Mouse (Mus musculus) cerebellum, postnatal 4 days (tissue): ENCODE results near the gene Aif1.

Source experiments
- DNase-seq, 2 experiments: peaks; one replicate each; pipeline ENCODE4 v3.0.0; 2022; ENCODE audit warnings: low spot score in 2 of 2, mixed read lengths in 1 of 2

Gene Aif1

GRCm38 (mm10) chr17:35175968-35176367, at the start of gene Aif1:
Aif1 (minus strand) TSS chr17:35176068.
- DNase-seq: no peak

- no peak for DNase-seq
These were observed 49.6 kb upstream of the Aif1 start for GRCm38 (mm10) chr17:35225456-35225855.

GRCm38 (mm10) chr17:35224641-35225040, 48.8 kb upstream of the Aif1 start:
- DNase-seq: no peak

GRCm38 (mm10) chr17:35222299-35222698, 46.4 kb upstream of the Aif1 start:
- DNase-seq: no peak

- no peak for DNase-seq
These were observed 44.5 kb upstream of the Aif1 start, which contains the start of gene Gm16181 for GRCm38 (mm10) chr17:35220156-35220952. Gm16181 (plus strand) TSS chr17:35220834.

- DNase-seq: no peak
These were observed 43.8 kb upstream of the Aif1 start for GRCm38 (mm10) chr17:35219601-35220041.

GRCm38 (mm10) chr17:35218516-35219193, 42.8 kb upstream of the Aif1 start:
- DNase-seq: no peak

- no peak for DNase-seq
These were observed 37.2 kb upstream of the Aif1 start for GRCm38 (mm10) chr17:35213071-35213470.

- no peak for DNase-seq
These were observed 34.7 kb upstream of the Aif1 start for GRCm38 (mm10) chr17:35210593-35210992.

GRCm38 (mm10) chr17:35209785-35210535, 34.1 kb upstream of the Aif1 start:
- DNase-seq: no peak

GRCm38 (mm10) chr17:35205380-35205769, 29.5 kb upstream of the Aif1 start:
- DNase-seq: no peak

- no peak for DNase-seq
These were observed 28.9 kb upstream of the Aif1 start, which contains the start of gene Lta for GRCm38 (mm10) chr17:35204494-35205379. Lta (minus strand) TSS chr17:35205351.

- DNase-seq: no peak
These were observed 26.6 kb upstream of the Aif1 start for GRCm38 (mm10) chr17:35202442-35202841.

- DNase-seq: no peak
These were observed 25.9 kb upstream of the Aif1 start, which contains the start of gene Tnf for GRCm38 (mm10) chr17:35201787-35202186. Tnf (minus strand) TSS chr17:35202007.

- DNase-seq: no peak
These were observed 25.3 kb upstream of the Aif1 start for GRCm38 (mm10) chr17:35201128-35201527.

- DNase-seq: no peak
These were observed 24.5 kb upstream of the Aif1 start for GRCm38 (mm10) chr17:35200398-35200797.

GRCm38 (mm10) chr17:35198946-35199345, 23.1 kb upstream of the Aif1 start:
- DNase-seq: no peak

GRCm38 (mm10) chr17:35198029-35198428, 22.2 kb upstream of the Aif1 start:
- DNase-seq: no peak

GRCm38 (mm10) chr17:35197126-35197525, 21.3 kb upstream of the Aif1 start:
- DNase-seq: no peak

- DNase-seq: no peak
These were observed 20.4 kb upstream of the Aif1 start for GRCm38 (mm10) chr17:35196321-35196641.

GRCm38 (mm10) chr17:35195631-35196320, 19.9 kb upstream of the Aif1 start:
- peak; percentile 61 to 77 for DNase-seq
